Mouse (Mus musculus) hindlimb bud, embryonic 11.5 days (tissue): ENCODE data around the gene Gas7.

Experiments used
- DNase-seq: peaks from one replicate; pipeline ENCODE4 v3.0.0-alpha.2; 2012; ENCODE audit warnings: low read depth, low spot score; ENCODE audit errors: extremely low spot score

Gas7 gene

GRCm38 (mm10) chr11:67454874-67455526, at the start of gene Gas7:
Gene Gas7, plus strand, starts transcription at chr11:67455437.
- DNase-seq, result no peak

DNA sequence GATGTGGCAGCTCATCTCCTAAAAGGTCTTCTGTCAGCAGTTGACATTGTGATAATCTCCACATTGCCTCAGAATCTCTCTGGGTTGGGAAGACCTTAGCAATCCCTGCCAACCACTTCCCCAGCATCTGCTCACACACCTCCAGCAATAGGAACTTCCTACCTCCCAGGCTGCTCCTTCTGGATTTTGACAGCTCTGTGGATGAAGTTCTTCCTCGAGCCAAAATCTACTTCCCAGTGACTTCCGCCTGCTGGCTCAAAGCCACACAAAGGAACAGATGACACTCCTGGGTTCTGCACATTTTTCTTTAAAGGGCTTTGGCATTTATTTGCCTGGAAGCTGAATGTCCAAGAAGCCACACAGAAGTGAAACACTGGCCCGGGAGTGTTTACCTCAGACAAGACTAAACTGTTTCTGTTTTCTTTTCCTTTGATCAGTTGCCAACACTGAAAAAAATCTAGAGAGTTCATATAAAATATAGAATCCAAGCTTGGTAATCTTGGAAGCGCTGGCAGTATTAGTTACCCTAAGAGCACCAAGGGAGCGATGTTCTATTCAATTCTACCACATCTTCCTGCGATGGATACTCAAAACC, 40.8 kb upstream of the Gas7 start:
- DNase-seq, result no peak

DNA sequence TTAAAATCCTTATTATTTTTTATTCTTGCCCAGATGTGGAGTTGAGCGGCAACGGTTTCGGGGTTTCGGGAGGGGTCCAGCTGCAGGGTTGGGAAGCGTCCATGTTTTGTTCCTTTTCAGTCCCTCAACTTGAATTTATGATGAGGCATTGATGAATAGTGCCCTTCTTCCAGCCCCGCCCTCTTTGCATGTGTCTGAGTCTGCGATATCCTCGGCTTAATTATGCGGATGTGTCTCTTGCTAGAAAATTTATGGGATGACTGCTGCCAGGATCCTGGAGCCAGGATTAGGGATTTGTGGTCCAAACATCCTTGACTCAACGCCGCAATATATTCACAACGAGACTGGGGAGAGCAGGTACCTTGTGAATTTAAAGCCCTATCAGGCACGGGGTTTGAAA, 31.7 kb upstream of the Gas7 start:
- no peak for DNase-seq

GRCm38 (mm10) chr11:67428196-67428595, 27.0 kb upstream of the Gas7 start:
- no peak for DNase-seq

DNA sequence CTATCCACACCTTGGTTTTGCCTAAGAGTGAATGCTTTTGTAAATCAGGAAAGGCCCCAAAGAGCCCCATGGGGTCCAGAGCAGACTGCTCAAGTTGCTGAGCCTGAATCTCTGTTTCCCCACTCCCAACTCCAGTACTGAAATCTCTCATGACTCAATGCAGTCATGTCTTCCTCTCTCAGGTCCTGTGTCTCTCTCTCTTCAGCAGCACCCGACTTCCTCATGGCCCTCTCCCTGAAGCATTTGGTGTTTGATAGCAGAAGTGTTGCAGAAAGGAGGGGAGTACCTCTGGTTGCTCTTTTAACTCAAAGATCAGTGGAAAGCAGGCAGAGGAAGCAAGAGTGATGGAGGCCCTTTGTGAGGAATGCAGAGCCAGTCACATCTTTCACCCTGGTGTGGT, 25.4 kb upstream of the Gas7 start:
- no peak for DNase-seq

GRCm38 (mm10) chr11:67431116-67431645, 24.1 kb upstream of the Gas7 start:
- DNase-seq, result no peak

GRCm38 (mm10) chr11:67431864-67432263, 23.4 kb upstream of the Gas7 start:
- DNase-seq, result no peak

DNA sequence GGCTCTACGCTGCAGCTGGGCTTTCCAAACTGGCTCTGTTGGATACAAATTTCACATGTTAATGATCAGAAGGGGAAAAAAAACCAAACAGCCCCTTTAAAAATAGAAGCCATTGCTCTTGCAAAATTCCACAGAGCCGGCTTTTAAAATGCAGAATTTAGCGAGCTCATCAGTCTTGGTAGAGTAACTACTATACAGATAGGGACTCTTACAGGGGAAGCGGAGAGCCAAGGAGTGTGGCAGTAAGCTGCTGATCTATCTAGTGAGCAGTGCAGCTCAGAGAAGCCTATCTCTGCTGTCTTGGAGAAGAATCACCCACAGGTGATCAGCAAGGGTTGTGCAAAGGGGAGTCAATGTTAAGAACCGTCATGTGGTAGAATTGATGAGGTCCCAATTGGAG, 21.5 kb upstream of the Gas7 start:
- no peak for DNase-seq

DNA sequence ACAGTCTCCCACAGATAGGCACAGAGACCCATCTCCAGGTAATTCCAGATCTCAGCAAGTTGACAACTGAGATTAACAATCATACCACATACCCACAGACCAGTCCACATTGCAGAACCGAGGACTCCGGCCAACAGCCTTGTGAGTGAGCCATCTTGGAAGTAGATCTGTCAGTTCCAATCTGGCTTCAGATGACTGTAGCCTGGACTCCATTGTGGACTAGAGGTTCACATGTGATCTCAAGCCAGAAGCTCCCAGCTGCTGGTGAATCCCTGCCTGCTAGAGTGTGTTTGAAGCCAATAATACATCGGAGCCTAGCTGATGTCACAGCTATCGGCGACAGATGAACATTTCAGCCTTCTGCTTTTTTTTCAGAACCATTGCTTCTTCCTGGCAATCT, 16.5 kb upstream of the Gas7 start:
- no peak for DNase-seq

DNA sequence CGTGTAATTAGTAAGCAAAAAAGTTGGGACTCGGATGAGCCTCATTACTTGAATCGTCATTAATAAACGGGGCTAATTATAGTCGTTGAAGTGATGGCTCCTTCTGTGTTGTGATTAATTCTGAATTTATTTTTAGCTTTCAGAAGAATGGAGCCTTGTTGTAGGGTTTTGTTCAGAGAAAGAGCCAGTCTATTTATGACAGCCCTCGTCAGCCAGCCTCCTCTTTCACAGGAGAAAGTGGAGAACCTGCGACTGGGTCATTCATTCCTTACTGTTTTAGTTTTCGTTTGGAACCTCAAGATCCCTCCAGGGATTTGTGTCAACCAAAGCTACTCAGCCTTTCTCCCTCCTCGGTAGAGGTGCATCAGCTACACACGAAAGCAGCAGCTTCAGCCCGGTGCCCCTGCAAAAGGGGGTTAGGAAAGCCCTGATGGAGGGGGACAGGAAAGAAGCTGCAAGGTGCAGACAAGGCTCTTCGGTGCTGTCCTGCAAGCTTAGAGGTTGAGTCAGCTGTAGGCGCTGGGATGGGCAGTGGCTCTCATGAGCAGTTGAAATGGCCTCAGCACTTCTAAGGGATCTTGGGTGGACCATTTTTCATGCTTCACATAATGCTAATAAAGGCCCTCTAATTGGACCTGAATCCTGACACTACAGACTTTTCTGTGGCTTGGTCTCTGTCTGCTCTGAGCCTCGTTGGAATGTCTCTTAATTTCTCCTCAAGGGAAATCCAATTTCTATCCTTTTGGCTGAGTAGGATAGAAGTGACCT, 10.0 kb upstream of the Gas7 start:
- no peak for DNase-seq

DNA sequence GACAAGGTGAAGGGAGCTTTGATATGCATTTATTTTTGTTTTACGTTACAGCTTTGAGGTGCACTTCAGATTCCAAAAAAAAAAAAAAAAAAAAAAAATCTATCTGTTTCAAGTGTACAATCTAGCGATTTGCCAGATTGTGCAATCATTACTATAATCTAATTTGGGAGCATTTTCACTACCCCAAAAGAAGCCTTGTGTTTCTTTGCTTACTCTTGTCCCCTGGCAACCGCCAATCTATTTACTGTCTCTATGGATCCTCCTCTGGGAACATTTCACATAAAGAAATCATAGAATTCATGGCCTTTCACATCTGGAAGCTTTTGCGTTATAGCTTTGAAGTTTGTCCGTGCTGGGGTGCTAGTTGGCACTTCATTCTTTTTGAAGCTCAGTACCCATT, 3.7 kb upstream of the Gas7 start:
- no peak for DNase-seq

DNA sequence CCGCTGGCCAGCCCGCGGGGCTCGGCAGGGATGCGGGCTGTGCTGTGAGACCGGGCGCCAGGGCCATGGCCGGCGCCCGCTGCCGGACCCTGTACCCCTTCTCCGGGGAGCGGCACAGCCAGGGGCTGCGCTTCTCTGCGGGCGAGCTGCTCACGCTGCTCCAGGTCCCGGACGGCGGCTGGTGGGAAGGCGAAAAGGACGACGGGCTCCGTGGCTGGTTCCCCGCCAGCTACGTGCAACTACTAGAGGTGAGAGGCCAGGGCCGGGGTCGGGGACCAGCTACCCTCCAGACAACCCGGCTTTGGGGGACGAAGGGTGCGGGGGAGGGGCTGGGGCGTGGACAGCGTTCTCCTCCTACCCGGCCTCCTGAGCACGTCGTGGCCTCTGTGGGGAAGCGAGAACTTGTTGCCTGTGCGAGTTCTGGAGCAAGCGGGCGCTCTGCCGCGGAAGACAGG, 317 bp downstream of the Gas7 start:
- DNase-seq, result no peak

DNA sequence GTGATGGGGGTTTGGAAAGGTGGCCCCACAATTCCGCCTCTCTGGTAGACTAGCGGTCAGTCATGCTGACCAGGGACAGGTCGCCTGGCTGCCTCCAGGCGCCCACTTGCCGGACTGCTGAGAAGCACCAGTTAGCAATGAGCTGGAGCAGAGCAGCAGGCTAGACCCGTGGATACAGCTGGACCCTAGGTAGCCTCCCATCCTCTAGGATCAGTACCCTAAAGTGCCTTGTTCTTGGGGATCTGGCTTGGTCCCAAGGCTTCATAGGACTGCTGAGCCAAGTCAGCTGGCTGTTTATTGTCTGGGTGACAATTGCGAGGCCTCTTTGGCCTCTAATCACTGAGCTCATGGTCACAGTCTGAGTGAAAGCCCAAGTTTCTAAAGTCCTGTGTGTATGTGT, 792 bp downstream of the Gas7 start:
- DNase-seq, result no peak

DNA sequence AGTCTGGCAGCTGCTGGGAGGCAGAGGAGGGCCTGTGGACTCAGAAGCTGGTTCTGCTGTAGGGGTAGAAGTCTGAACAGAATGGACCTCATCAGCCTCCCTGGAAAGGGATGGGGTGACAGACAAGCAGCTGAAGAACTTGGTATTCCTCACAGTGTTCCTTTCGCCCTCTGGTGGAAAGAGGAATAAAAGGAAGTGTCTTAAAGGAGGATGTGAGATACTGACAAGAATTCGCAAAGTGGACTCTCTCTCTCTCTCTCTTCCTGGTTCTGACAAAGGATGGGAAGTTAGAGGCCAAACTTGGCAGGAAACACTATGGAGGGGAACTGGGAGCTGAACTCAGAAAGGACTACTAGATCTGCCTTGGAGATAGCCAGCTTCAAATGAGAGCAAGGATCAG, 2.9 kb downstream of the Gas7 start:
- no peak for DNase-seq

- no peak for DNase-seq
These were observed 11.9 kb downstream of the Gas7 start for GRCm38 (mm10) chr11:67467132-67467531.

GRCm38 (mm10) chr11:67468846-67469245, 13.6 kb downstream of the Gas7 start:
- no peak for DNase-seq

- DNase-seq, result no peak
These were observed 19.4 kb downstream of the Gas7 start for GRCm38 (mm10) chr11:67474590-67474989.

- DNase-seq, result no peak
These were observed 24.3 kb downstream of the Gas7 start for GRCm38 (mm10) chr11:67479534-67479933.

DNA sequence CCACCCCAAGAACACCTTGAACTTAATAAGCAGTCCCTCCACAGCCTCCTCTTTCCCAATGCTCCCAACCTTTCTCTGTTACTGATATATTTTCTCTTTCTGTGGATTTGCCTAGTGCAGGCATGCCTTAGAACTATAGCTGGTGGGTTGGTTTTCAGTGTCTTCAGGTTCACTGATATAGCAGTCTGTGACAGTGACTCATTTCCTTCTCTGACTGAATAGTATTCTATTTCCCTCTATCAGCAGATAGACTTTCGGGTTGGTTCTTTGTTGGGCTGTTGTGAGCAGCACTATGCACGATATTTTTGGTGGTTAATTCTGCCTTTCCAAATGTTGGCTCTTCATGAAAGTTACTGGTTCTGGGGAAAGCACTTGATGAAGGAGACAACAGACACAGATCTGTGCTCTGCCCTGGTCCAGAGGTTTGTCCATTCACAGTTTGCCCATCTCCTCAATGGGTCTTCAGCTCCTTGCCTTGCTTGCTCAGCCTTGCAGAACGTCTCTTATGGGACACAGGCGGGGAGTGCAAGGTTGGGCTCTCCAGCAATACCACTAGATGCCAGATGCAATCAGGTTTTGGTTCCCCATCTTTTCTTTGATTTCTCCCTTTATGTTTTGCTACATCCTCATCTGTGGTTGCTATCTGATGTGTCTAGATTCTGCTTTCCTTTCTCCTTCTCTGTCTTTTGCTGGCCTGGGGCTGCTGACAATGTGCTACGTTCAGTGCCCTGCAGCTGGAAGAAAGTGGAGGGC, 25.1 kb downstream of the Gas7 start:
- DNase-seq, result no peak

- no peak for DNase-seq
These were observed 26.5 kb downstream of the Gas7 start for GRCm38 (mm10) chr11:67481691-67482090.

GRCm38 (mm10) chr11:67482217-67482760, 27.1 kb downstream of the Gas7 start:
- no peak for DNase-seq
